Mouse (Mus musculus) myocyte (in vitro differentiated cells): ENCODE results near the gene Ndufaf7.

Experiments used
- E2F4 ChIP-seq: IDR thresholded peaks from one replicate; pipeline ENCODE4 v1.6.1; 2011; ENCODE audit warnings: mild to moderate bottlenecking, control low read depth, moderate library complexity; ENCODE audit not compliant: insufficient read depth
- POLR2A ChIP-seq: IDR thresholded peaks from one replicate; pipeline ENCODE4 v1.6.1; 2011; ENCODE audit warnings: low read depth, mild to moderate bottlenecking, control low read depth, moderate library complexity; ENCODE audit not compliant: insufficient read length
- TCF3 ChIP-seq: IDR thresholded peaks from one replicate; pipeline ENCODE4 v1.6.1; 2011; ENCODE audit warnings: low read depth, control low read depth; ENCODE audit not compliant: insufficient read length
- USF1 ChIP-seq: IDR thresholded peaks from one replicate; pipeline ENCODE4 v1.6.1; 2011; ENCODE audit warnings: low read depth, mild to moderate bottlenecking, control low read depth, moderate library complexity

GRCm38 (mm10) chr17:78938927-78939326, 2.0 kb downstream of the Ndufaf7 start:
- TF ChIP-seq POLR2A (no peak), E2F4 (no peak), USF1 (no peak), TCF3 (no peak)
